In the genomic region with DNA sequence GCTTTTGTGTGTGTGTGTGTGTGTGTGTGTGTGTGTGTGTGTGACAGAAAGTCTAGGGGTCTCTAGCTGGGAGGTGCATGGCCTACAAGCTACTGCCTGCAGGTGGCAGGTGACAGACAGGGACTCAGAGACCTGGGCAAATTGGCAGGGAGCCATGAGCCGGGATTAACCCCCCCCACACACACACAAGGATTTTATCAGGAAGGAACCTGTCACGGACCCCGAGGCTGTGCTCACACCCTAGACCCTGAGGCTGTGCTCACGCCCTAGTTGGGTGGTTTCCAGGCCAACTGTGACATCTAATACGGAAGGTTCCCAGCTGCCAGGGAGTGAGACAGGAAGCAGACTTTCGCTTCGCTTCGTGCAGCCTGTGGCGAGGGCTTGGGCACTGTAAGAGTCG, we compare ENCODE assay signal across 8 mouse cellular contexts. TPM values are rescaled to one million over a fixed set of nuclear protein-coding genes. Genes with fewer than 3 reads are reported as not detected.
DNase-seq lines count a peak whose midpoint lies in the region; ATAC-seq and TF ChIP-seq lines count a peak whose summit lies in the region.

No protein-coding gene starts in this region.

- no peak overlapping the region for H3K27ac ChIP-seq in kidney, embryonic 16.5 days (ENCODE audit: low read length)

- no peak overlapping the region for H3K9ac ChIP-seq in kidney, embryonic 16.5 days (replicated peaks; ENCODE audit: low read length)

- peak; percentile 36 for DNase-seq in adrenal gland, postnatal 14 days
- DNase-seq in adrenal gland, adult 18-20 months (ENCODE audit: low spot score in 2 of 2), result no peak
- DNase-seq in urinary bladder, postnatal 14 days (ENCODE audit: low spot score), result peak; percentile 43
- no peak for DNase-seq in urinary bladder, postnatal 25 days (ENCODE audit: low spot score)
- DNase-seq in neural tube, embryonic 10.5 days (ENCODE audit: extremely low spot score, low spot score), result no peak
- DNase-seq in adrenal gland, postnatal 25 days, result no peak

- no peaks in the 10 kb centered on the region for H3K79me2 ChIP-seq in myocyte (ENCODE audit: control insufficient read depth, insufficient read depth)

- H3K4me2 ChIP-seq in kidney, embryonic 16.5 days (replicated peaks; ENCODE audit: low read depth, low read length), result peak overlapping the region; percentile 14; the same call in 1 of the 2 replicates
- H3K4me2 ChIP-seq in myocyte (ENCODE audit: low read depth), result peak overlapping the region; percentile 45

- peaks cover 12% of the 10 kb centered on the region for H3K4me1 ChIP-seq in kidney, embryonic 16.5 days (ENCODE audit: insufficient read depth, low read length)

- no peaks in the 10 kb centered on the region for H3K36me3 ChIP-seq in kidney, embryonic 16.5 days (ENCODE audit: insufficient read depth, low read length)
- no peaks in the 10 kb centered on the region for H3K36me3 ChIP-seq in myocyte (ENCODE audit: control insufficient read depth, insufficient read depth)

- TF ChIP-seq POLR2A in myocyte (IDR thresholded peaks at IDR 0.05; ENCODE audit: insufficient read length, low read depth), result no peak

- H3K27me3 ChIP-seq in kidney, embryonic 16.5 days (ENCODE audit: insufficient read depth, low read length), result no peaks in the 10 kb centered on the region
- H3K27me3 ChIP-seq in myocyte (ENCODE audit: control insufficient read depth, insufficient read depth, insufficient read length), result peaks cover 8% of the 10 kb centered on the region

- no peak overlapping the region for H3ac ChIP-seq in myocyte (ENCODE audit: control insufficient read depth, insufficient read length)

- 2% methylated on average over 10 of the region's 10 CpGs for WGBS in kidney, embryonic 16.5 days

- peak; percentile 94 for ATAC-seq in kidney, embryonic 16.5 days (ENCODE audit: low FRiP score, low TSS enrichment)

- H3K4me3 ChIP-seq in kidney, embryonic 16.5 days (ENCODE audit: low read length), result no peak overlapping the region
- no peak overlapping the region for H3K4me3 ChIP-seq in myocyte

- no peaks in the 10 kb centered on the region for H3K9me3 ChIP-seq in kidney, embryonic 16.5 days (ENCODE audit: low read length)

TF ChIP-seq in myocyte, 11 proteins besides CTCF, POLR2A, EP300 and RAD21:
- TF ChIP-seq POLR2AphosphoS2 (IDR thresholded peaks at IDR 0.05; ENCODE audit: insufficient read length, low read depth), result no peak
- no peak for TF ChIP-seq E2F4 (IDR thresholded peaks at IDR 0.05; ENCODE audit: insufficient read depth)
- TF ChIP-seq MYOG (IDR thresholded peaks at IDR 0.05; ENCODE audit: control insufficient read depth in 1 of 3, insufficient read depth in 1 of 3, insufficient read length in 2 of 3, low read depth in 2 of 3), result peak in 1 of 3 experiments; percentile 55
- peak in 1 of 3 experiments; percentile 58 for TF ChIP-seq MYOD1 (IDR thresholded peaks at IDR 0.05; ENCODE audit: control insufficient read depth in 1 of 3, insufficient read length in 2 of 3, low read depth in 2 of 3)
- no peak for TF ChIP-seq MAX (IDR thresholded peaks at IDR 0.05; ENCODE audit: low read depth)
- TF ChIP-seq TCF12 (IDR thresholded peaks at IDR 0.05; ENCODE audit: insufficient read depth, poor library complexity, severe bottlenecking), result no peak
- no peak for TF ChIP-seq CEBPB (IDR thresholded peaks at IDR 0.05; ENCODE audit: insufficient read depth, poor library complexity, severe bottlenecking)
- no peak for TF ChIP-seq REST (IDR thresholded peaks at IDR 0.05; ENCODE audit: insufficient read depth, insufficient read length)
- no peak for TF ChIP-seq USF1 (IDR thresholded peaks at IDR 0.05; ENCODE audit: low read depth)
- TF ChIP-seq SRF (IDR thresholded peaks at IDR 0.05; ENCODE audit: control insufficient read depth, insufficient read length, low read depth), result no peak
- TF ChIP-seq TCF3 (IDR thresholded peaks at IDR 0.05; ENCODE audit: insufficient read length, low read depth), result no peak

RNA-seq across cellular contexts. Expression of a gene that starts 49.1 kb away (rescaled TPM):
- 1.2 and 1.4 TPM in 2 replicates for total RNA-seq in adrenal gland, postnatal 14 days (2021)
- 10 to 100 TPM in 1 of 2 experiments, under 1 TPM in 1; 0.10 to 19.6 TPM for total RNA-seq in adrenal gland, adult 18-20 months (2021)
- 0.24 and 0.37 TPM in 2 replicates for polyA plus RNA-seq in kidney, embryonic 16.5 days (2015; fragmentation: Nextera tagmentation; extraction: Ambion mirVana)
- 0.10 TPM for polyA plus RNA-seq in myocyte (2012; fragmentation: generic; extraction: Trizol)
- 16.4 and 17.0 TPM in 2 replicates for total RNA-seq in adrenal gland, postnatal 25 days (2021)

Comparison
In these comparisons a context has a peak if more than half of its experiments do, and no peak if none do; other contexts are left out.
1. DNase-seq: peak in adrenal gland, postnatal 14 days (single experiment) and urinary bladder, postnatal 14 days (single experiment); none in adrenal gland, adult 18-20 months (0 of 2), urinary bladder, postnatal 25 days (single experiment), neural tube, embryonic 10.5 days (single experiment) and adrenal gland, postnatal 25 days (single experiment).